Mouse (Mus musculus) kidney, postnatal 25 days (tissue): ENCODE measurements around the gene Slc44a4.
"Not testable (repeated sequence)": the region's sequence is repeated elsewhere in the genome, so short reads cannot be mapped to it uniquely, and the experiment has no call there.

ENCODE experiments used
- DNase-seq, 2 experiments: peaks; one replicate each; pipeline ENCODE4 v3.0.0; 2021; ENCODE audit warnings: mixed read lengths in 2 of 2

Gene Slc44a4

DNA sequence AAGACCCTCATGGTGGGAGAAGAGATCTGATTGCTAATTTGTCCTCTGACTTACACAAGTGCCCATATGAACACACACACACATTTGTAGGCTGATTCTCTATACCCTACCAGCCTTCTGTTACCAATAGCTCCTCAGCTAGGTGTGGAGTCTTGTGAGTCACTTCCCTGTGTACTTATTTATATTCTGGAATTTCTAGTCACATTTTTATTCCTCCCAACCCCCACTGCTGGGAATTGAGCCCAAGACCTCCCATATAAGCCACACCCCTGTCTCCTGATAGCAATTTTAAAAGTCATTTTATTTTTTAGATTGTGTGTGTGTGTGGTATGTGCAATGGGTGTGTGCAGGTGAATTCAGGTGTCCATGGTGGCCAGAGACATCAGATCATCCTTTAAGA is 30.1 kb downstream of the Slc44a4 start:
- DNase-seq, result peak in 1 of 2 experiments; percentile 65

DNA sequence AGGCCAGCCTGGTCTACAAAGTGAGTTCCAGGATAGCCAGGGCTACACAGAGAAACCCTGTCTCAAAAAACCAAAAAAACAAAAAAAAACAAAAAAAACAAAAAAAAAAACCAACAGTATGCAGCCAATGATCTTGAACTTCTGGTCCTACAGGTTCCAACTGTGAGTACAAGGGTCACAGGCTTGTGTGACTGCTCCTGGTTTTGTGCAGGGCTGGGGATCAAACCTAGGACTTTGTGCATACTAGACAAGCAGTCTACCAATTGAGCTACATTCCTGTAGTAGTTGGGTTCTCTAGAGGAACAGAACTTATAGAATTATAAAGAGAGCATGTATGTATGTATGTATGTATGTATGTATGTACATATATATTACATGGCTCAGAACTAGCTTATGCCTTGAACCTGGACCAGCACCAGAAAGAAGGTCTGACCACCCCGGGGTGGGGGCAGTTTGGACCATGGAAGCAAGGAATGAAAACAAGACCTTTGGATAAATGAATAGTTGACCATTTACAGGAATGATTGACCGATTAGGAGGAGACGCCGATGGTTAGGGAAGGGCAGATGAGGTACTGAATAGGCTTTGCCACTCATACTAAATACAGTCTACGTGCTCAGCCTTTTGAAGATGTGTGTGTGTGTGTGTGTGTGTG is 32.3 kb downstream of the Slc44a4 start:
- DNase-seq, result peak; percentile 65 to 76

DNA sequence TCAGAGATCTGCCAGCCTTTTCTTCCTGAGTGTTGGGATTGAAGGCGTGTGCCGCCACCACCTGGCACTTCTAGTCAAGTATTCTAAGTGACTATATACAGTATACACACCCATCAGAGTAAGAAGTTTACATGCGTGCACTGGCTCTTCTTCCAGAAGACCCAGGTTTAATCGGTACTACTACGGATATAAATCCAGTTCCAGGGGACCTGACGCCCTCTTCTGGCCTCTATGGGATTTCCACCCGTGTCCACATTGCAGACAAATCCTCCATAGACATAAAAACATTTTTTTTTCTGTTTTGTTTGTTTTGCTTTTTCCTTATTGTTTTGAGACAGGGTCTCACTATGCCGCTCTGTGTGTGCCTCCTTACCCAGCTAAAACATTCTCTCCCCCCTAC is 33.3 kb downstream of the Slc44a4 start:
- DNase-seq, result peak; percentile 66 to 76

DNA sequence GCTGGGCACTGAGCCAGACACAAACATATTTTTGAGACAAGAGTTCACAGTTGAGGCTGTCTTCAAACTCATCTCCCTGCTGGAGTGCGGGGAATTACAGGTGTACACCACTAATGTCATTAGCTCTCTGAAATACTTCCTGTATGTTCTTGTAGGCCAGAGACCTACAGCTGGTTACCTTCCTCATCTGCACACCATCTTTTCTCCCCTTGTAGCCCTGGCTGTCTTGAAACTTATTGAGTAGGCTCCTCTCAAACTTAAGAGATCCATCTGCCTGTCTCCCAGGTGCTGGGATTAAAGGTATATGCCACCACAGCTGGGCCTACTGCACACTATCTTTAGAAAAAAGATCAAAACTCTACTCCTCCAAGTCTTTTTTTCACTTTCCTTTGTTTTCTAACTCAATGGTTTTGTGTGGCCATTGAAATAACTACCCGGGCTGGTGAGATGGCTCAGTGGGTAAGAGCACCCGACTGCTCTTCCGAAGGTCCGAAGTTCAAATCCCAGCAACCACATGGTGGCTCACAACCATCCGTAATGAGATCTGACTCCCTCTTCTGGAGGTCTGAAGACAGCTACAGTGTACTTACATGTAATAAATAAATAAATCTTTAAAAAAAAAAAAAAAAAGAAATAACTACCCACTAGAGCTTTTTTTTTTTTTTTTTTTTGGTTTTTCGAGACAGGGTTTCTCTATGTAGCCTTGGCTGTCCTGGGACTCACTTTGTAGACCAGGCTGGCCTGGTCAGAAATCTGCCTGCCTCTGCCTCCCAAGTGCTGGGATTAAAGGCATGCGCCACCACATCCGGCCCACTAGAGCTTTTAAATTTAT is 34.7 kb downstream of the Slc44a4 start:
- not testable (repeated sequence) for DNase-seq

DNA sequence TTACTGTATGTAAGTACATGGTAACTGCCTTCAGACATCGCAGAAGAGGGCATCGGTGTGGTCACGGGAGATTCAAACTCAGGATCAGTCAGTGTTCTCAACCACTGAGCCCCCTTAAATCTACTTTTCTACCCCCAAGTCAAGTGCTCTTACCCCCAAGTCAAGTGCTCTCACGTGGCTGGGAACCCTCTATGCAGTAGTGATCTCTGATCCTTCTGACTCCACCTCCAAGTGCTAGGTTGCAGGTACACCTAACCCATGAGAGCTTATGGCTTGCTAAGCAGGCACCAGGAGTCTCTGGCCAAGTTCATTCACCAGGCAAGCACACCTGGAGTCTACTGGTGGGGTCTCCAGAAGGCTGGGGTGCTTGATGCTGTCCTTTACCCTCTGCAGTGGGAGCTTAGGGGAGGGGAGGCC is 35.3 kb downstream of the Slc44a4 start:
- no peak for DNase-seq

DNA sequence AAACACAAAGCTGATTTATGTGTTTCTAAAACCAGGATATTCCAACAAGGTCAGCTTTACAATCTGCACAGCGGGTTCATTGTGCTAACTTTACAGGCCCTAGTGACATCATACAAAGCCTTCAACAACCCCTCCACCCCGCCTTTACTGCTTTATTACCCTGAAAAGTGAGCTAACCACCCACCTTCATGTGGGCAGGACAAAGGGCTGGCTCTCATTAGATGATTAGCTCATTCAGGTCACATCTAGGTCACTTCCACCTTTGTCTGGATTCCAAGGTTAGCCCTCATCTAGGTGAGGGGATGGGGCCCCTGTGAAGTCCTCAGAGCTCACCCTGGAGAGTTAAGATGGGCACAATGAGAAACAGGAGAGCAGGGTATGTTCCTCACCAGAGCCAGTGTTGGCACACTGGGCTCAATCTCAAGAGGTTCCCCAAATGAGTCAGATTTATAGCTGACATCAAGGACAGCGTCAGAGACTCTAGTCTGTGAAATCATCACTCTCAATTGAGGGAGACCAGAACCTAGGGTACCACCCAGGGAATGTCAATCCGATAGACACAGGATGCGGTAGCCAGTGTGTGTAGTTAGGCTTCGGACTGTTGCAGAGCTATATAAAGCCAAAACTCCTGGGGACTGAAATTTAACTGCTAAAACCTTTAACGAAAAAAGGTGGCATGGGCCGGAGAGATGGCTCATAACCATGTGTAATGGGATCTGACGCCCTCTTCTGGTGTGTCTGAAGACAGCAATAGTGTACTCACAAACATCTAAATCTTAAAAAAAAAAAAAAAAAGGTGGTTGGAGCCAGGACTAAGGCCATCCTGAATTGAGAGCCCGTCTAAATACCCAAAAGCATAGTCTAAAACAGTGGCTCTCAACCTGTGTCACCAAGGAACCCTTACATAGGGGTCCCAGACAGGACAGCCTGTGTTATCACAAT is 36.5 kb downstream of the Slc44a4 start:
- no peak for DNase-seq

DNA sequence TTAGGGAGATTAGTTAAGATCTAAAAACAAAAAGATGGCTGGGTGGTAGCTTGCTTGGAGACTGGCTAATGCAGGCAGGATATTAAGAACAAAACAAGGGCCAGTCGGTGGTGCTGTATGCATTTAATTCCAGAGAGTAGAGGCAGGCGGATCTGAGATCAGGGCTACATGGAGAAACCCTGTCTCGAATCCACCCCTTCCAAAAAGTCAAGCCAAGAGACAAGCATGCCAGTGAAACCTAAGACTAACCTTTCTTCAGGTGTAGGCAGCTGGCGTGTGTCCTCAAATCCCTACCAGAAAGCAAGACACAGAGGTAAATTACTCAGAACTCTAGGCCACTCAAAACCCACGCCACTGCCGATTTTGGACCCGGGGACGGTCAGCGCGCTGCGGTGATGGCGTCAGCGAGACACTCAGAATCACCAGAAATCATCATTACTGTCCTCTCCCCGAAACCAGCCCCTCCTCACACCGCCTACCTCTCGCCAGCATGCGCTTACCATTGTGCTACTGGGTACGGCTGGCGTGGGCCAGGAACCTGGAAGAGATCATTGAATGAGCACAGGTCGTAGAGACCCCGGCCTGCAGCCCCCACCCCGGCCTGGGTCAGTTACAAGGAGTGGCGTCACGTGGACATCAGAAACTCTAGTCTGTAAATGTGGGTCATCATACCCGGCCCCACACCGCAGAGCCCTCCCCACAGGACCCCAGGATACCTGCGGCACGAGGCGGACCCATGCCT is 37.5 kb downstream of the Slc44a4 start:
- no peak for DNase-seq

DNA sequence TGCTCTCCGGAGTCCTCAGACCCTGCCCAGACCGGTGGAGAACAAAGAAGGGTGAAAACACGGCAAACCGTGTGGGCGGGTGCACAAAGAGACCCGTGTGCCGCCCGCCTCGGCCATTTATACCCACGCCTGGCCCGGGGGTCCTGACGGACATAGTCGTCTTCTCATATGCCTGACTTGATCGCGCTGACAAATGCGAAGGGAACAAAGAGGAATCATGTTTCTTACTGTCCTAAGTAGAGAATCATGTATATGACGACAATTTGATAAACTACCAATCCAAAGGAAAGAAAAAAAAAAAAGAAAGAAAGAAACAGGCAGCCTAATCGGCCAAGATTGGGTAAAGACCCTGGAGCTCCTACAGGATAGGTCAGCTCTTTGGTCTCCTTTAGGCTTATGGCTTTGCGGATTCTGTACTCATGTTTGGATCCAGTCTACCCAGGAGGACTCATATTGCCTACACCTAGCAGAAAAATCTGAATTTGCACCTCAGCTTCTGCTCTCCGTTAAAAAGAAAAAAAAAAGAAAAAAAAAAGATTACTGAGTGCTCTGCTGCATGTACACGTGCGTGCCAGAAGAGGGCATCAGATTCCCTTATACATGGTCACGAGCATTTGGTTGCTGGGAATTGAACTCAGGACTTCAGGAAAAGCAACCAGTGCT is 38.2 kb downstream of the Slc44a4 start:
- DNase-seq, result peak; percentile 81 to 85

DNA sequence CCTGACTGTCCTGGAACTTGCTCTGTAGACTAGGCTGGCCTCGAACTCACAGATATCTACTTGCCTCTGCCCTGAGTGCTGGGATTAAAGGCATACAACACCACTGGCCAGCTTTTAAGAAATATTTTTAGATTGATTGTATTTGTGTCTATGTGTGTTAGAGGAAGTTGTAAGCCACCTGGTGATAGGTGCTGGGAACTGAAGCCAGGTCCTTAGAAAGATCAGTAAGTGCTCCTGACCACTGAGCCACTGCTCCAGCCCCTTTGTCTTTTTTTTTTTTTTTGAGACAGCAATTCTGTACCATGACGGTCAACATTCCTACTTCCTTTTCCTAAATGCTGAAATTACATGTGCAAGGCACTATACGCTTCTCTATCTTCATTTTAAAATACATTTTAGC is 39.0 kb downstream of the Slc44a4 start:
- DNase-seq, result no peak

DNA sequence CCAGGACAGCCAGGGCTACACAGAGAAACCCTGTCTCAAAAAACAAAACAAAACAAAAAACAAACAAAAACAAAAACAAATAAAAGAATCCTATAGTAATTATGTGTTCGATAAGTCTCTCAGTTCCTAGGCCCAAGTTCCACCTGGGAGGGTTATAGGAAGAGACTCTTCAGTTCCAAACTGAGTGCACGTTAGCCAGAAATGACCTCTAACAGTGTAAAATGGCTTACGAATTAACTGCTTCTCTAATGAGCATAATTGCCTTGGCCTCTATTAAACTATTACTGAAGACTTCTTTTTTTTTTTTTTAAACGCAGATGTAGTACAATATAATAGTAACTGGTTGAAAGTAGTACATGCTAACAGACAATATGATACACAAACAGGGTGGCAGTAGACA is 39.6 kb downstream of the Slc44a4 start:
- no peak for DNase-seq

DNA sequence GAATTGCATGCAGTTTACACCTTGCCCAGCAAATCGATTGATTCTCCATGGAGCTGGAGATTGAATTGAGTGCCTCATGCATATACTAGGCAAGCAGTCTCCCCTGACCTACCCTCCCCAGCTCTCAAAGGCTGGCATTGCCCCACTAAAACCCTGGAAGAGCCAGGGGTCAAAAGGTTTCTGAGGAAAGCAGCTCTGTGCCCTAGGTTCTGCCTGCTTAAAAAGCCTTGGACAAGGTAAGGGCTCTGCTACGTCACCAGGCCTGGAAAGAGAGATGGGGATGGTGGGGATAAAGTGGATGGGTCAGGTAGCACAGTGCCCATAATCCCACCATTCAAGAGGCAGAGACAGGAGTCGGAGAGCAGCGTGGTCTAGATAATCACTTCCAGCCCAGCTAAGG is 40.6 kb downstream of the Slc44a4 start:
- peak in 1 of 2 experiments; percentile 17 for DNase-seq

DNA sequence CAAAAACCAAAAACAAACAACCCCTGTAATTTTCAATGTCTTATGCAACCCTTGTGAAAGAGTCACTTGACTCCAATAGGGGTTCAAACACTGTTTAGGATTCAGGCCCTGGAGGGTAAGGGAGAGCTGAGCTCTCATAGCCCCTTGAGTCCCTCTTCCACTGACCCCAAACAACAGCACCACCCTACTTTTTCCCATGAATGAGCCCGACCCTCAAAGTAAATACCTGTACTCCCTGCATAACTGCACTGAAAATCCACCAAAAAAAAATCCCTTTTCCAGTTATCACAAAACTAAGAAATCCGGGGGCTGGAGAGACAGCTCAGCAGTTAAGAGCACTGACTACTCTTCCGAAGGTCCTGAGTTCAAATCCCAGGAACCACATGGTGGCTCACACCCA is 41.6 kb downstream of the Slc44a4 start:
- DNase-seq, result no peak

DNA sequence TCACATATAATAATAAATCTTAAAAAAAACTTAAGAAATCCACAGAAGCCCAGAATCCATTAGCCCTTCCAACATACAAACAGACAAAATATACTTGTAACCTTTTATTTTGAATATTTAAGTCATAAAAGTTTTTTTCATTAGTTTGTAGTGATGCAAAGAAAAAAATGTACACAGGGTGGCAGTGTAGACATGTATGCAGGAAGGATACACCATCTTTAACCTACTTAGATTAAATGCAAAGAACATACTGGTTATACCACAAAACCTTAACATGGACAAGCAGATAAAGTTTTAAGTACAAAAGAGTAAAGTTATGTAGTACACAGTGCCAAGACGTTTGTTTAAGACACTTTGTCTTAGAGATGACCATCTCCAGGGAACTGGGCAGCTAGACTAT is 42.1 kb downstream of the Slc44a4 start:
- DNase-seq, result no peak

DNA sequence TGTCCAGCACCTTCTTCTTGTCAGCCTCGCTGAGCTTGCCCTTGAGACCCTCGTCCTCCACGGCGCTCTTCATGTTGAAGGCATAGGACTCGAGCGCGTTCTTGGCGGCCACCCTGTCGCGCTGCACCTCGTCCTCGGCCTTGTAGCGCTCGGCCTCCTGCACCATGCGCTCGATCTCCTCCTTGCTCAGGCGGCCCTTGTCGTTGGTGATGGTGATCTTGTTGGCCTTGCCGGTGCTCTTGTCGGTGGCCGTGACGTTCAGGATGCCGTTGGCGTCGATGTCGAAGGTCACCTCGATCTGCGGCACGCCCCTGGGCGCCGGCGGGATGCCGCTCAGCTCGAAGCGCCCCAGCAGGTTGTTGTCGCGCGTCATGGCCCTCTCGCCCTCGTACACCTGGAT is 43.0 kb downstream of the Slc44a4 start:
- DNase-seq, result peak in 1 of 2 experiments; percentile 37

DNA sequence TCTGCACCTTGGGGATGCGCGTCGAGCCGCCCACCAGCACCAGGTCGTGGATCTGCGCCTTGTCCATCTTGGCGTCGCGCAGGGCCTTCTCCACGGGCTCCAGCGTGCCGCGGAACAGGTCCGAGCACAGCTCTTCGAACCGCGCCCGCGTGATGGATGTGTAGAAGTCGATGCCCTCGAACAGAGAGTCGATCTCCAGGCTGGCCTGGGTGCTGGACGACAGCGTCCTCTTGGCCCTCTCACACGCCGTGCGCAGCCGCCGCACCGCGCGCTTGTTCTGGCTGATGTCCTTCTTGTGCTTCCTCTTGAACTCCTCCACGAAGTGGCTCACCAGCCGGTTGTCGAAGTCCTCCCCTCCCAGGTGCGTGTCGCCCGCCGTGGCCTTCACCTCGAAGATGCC is 43.7 kb downstream of the Slc44a4 start:
- DNase-seq, result not testable (repeated sequence)

DNA sequence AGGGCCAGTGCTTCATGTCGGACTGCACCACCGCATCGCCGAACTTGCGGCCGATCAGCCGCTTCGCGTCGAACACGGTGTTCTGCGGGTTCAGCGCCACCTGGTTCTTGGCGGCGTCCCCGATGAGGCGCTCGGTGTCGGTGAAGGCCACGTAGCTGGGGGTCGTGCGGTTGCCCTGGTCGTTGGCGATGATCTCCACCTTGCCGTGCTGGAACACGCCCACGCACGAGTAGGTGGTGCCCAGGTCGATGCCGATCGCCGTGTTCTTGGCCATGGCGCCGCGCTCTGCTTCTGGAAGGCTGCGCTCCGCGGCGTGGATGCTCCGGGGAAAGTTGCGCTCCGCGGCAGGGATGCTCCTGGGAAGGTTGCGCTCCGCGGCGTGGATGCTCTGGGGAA is 44.5 kb downstream of the Slc44a4 start:
- DNase-seq, result not testable (repeated sequence)

DNA sequence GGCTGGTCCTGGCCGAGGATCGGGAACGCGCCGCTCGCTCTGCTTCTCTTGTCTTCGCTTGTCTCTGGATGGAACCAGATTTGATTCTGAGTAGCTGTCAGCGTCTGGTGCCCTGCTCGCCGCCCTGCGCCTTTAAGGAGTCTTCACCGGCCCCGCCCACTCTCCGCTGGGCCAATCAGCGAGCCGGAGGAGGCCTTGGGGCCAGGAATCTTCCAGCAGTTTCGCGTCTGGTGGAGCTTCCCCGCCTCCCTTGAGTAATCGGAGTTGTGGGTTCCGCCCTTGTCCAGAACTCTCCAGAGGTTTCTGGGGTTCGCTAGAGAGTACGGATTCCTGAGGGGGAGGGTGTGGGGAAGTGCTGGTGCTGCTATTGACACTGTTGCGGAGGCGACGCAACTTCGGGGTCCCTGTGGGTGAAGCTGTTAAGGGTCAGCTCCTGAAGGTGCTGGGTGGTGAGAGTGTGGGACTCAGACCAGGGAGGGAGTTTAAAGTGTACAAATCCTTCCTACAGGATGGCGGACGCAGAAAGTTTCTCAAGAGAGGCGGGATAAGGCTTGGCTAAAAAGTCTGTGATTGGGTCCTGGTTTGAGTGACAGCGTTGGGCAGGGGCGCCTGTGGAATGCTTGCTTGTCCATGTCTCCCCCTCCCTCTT is 45.0 kb downstream of the Slc44a4 start, which contains the start of gene Hspa1b:
TSS of gene Hspa1b (minus strand) at position 109 of the 649 bp plus-strand sequence.
- peak; percentile 85 to 90 for DNase-seq

DNA sequence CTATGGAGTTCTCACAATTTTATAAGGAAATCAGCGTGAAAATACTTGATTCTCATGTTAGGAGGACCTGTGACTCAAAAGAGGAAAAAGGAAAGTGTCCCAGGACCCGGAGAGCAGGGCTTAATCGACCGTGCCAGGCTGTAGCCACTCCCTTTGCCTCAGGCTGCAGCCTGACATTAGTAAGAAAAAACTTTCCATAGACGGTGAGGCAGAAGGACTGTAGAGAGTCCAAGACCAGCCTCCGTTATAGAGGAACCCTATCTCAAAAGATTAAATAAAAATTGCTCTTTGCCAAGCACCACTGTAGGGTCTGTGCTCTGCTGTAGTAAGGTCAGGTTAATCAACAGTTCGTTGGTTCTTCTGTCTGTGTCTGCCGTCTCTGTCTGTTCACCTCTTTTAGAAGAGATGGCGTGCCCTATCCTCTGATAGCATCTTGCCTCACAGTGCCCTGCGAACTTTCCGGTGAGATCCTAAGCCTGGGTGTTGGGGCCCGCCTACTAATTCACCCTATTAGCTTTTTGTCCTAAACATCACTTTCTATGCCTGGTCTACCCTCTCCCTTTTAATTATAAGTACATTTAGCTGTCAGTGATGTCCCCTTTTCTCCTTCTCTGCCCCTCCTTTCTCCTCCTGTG is 45.7 kb downstream of the Slc44a4 start:
- DNase-seq, result peak; percentile 68 to 83

DNA sequence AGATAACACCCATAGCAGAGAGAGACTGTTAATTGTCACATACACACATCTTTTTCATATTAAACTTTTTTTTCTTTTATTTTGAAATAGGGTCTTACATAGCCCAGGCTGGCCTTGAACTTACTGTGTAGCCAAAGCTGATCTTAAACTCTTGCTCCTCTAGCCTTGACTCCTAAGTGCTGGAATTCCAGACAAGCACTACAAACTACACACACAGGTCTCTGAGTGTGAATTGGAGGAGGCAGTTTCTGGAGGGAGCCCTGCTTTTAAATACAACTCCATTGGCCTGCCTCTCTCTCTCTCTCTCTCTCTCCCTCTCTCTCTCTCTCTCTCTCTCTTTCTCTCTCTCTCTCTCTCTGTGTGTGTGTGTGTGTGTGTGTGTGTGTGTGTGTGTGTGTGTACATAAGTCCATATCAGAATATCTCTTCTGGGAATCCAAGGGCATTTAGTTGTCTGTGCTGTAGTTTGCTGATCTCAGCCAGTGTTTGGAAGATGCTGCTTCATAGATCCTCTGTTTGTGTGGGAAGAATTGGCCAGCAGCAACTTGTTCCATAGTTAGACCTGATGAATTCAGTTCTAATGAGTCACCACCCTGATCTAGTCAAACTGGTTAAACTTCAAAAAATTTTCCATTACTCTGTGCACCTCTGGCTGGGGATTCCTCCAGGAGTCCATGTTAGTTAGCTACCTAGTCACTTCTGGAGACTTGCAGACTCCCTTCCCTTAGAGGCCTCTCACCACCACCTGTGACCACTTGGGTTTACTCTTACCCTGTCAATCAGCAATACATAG is 46.6 kb downstream of the Slc44a4 start:
- DNase-seq, result no peak

DNA sequence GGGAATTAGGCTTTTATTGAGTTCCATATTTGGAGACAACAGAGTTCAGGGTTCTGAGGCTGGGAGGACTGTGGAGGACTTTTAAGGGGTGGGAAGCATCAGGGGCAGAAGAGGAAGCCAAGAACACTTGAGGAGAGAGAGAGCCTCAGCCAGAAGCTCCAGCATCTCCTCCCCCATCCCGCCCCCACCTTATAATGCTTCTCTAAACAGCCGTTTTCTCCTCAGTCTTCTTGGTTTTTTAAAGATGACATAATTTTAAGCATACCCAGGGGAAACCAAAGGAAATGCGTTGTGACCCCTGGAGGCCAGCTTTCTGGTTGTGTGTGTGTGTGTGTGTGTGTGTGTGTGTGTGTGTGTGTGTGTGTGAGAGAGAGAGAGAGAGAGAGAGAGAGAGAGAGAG is 47.9 kb downstream of the Slc44a4 start:
- peak in 1 of 2 experiments; percentile 54 for DNase-seq
